Comparison of ENCODE assay signal across 33 mouse cellular contexts in the genomic region with DNA sequence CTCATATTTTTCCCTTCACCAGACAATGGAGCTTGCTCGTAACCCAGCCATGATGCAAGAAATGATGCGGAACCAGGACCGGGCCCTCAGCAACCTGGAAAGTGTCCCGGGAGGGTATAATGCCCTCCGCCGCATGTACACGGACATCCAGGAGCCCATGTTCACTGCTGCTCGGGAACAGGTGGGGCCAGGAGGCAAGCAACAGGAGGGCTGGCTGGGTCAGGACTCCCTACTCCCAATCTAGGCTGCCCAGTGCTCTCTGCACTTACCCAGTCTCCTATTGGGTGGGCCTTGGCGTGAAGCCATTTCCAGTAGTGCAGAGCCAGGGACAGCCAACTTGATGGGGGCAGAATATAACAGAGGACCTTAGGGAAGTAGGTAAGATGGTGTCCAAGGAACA. TPM values are rescaled to one million over a fixed set of nuclear protein-coding genes. Genes with fewer than 3 reads are reported as not detected.
"Had no signal": no experiment of that assay in that cellular context is flagged by ENCODE, and none has a peak within 500 bp of the region (broad histone marks: within the 10 kb centered on the region; RNA-seq: fewer than 3 reads in every experiment).

No protein-coding gene starts in this region.

- H3K9ac ChIP-seq: heart, embryonic 13.5 days; heart, embryonic 15.5 days; hindbrain, embryonic 13.5 days; hindbrain, embryonic 15.5 days; limb, embryonic 13.5 days; limb, embryonic 15.5 days; liver, embryonic 12.5 days; liver, embryonic 14.5 days had no signal

- H3K27me3 ChIP-seq: heart, embryonic 13.5 days; heart, embryonic 15.5 days; hindbrain, embryonic 13.5 days; hindbrain, embryonic 15.5 days; limb, embryonic 13.5 days; limb, embryonic 15.5 days; liver, embryonic 12.5 days had no signal

- ATAC-seq: hindbrain, postnatal 0 days; intestine, embryonic 16.5 days; liver, embryonic 12.5 days had no signal

- DNase-seq: gastrocnemius, postnatal 14 days; gastrocnemius, postnatal 36 days; heart, adult 2 months; heart, postnatal 14 days; heart, postnatal 36 days; kidney, adult 11 months; kidney, adult 2 months; kidney, postnatal 14 days; kidney, postnatal 36 days; layer of hippocampus, adult 9-11 months; layer of hippocampus, postnatal 36 days; left cerebral cortex, postnatal 4 days had no signal

- H3K4me2 ChIP-seq: heart, embryonic 11.5 days; heart, embryonic 13.5 days; heart, embryonic 15.5 days; hindbrain, embryonic 13.5 days; hindbrain, embryonic 15.5 days; limb, embryonic 13.5 days; limb, embryonic 15.5 days; liver, embryonic 12.5 days had no signal

- H3K4me3 ChIP-seq: heart, adult 2 months; heart, embryonic 13.5 days; heart, embryonic 15.5 days; hindbrain, embryonic 13.5 days; hindbrain, embryonic 15.5 days; limb, embryonic 13.5 days; limb, embryonic 15.5 days; liver, embryonic 12.5 days had no signal

- H3K27ac ChIP-seq: heart, adult 2 months; heart, embryonic 13.5 days; heart, embryonic 15.5 days; hindbrain, embryonic 13.5 days; hindbrain, embryonic 15.5 days; hindbrain, postnatal 0 days; limb, embryonic 13.5 days; limb, embryonic 15.5 days; liver, embryonic 12.5 days; liver, embryonic 14.5 days had no signal

- H3K9me3 ChIP-seq: heart, embryonic 13.5 days; heart, embryonic 15.5 days; hindbrain, embryonic 13.5 days; hindbrain, embryonic 15.5 days; limb, embryonic 13.5 days; limb, embryonic 15.5 days; liver, embryonic 12.5 days had no signal

RNA-seq across cellular contexts. Expression of a gene that starts 11.5 kb away (rescaled TPM):
- total RNA-seq: gastrocnemius, adult 18-20 months; gastrocnemius, adult 8-10 months; gastrocnemius, postnatal 14 days; gastrocnemius, postnatal 36 days; heart, adult 2 months; heart, postnatal 36 days; hematopoietic stem cell, adult 5-6 weeks; hindbrain, postnatal 0 days; layer of hippocampus, adult 18-20 months; layer of hippocampus, postnatal 14 days; left cerebral cortex, adult 18-20 months; left cerebral cortex, adult 8-10 months; left cerebral cortex, postnatal 10 days; left cerebral cortex, postnatal 25 days had no signal
- polyA plus RNA-seq: heart, embryonic 11.5 days; heart, postnatal 0 days; hindbrain, embryonic 13.5 days had no signal
